Mouse (Mus musculus): ENCODE results near the gene Olfr291. TPM values are rescaled to one million over a fixed set of nuclear protein-coding genes. Genes with fewer than 3 reads are reported as not detected.

The Olfr291 gene
- not detected in 2 replicates for polyA plus RNA-seq (2015; fragmentation: Nextera tagmentation; extraction: Ambion mirVana)

GRCm38 (mm10) chr7:84853253-84853652, at the start of gene Olfr291:
TSS of gene Olfr291 (plus strand) at chr7:84853553.
- no peak within 1 kb of the TSS for H3K27ac ChIP-seq
- no peaks in the 10 kb centered on the region for H3K4me1 ChIP-seq
- 68% methylated on average over 2 of the region's 2 CpGs for WGBS
- no peak within 1 kb of the TSS for H3K4me3 ChIP-seq
- no peaks in the 10 kb centered on the region for H3K27me3 ChIP-seq
- H3K9me3 ChIP-seq, result no peaks in the 10 kb centered on the region
- no peaks in the 10 kb centered on the region for H3K36me3 ChIP-seq
- no peak for ATAC-seq (ENCODE audit: insufficient number of reproducible peaks, low FRiP score, low TSS enrichment, low read depth)
- no peak within 1 kb of the TSS for H3K9ac ChIP-seq
- H3K4me2 ChIP-seq, result no peak within 1 kb of the TSS

GRCm38 (mm10) chr7:84805224-84805623, 48.1 kb upstream of the Olfr291 start:
- Histone ChIP-seq H3K4me2 (no peak overlapping the region), H3K9ac (no peak overlapping the region), H3K36me3 (no peaks in the 10 kb centered on the region), H3K27me3 (peaks cover 9% of the 10 kb centered on the region; the same call in 1 of the 2 replicates), H3K4me1 (no peaks in the 10 kb centered on the region), H3K27ac (no peak overlapping the region), H3K4me3 (no peak overlapping the region), H3K9me3 (no peaks in the 10 kb centered on the region)
- WGBS, result 45% methylated on average over 1 of the region's 1 CpGs
- no peak for ATAC-seq (ENCODE audit: insufficient number of reproducible peaks, low FRiP score, low TSS enrichment, low read depth)

DNA sequence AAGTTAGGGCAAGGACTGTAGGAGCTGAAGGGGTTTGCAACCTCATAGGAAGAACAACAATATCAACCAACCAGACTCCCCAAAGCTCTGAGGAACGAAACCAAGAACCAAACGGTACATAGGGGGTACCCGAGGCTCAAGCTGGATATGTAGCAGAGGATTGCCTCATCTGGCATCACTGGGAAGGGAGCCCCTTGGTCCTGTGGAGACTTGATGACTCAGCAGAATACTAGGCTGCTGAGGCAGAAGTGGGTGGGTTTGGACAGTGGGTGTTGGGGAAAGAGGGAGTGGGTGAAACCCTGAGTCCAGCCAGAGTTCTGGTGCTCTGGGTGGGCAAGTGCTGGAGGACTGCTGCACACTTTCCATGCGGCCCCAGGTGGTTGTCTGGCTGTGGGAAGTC, 47.2 kb upstream of the Olfr291 start:
- H3K27me3 ChIP-seq, result peaks cover 3% of the 10 kb centered on the region; the same call in 1 of the 2 replicates
- H3K9ac ChIP-seq, result no peak overlapping the region
- WGBS, result 87% methylated on average over 4 of the region's 4 CpGs
- H3K4me2 ChIP-seq, result no peak overlapping the region
- H3K4me1 ChIP-seq, result no peaks in the 10 kb centered on the region
- no peak overlapping the region for H3K4me3 ChIP-seq
- no peak overlapping the region for H3K27ac ChIP-seq
- H3K9me3 ChIP-seq, result no peaks in the 10 kb centered on the region
- no peaks in the 10 kb centered on the region for H3K36me3 ChIP-seq
- no peak for ATAC-seq (ENCODE audit: insufficient number of reproducible peaks, low FRiP score, low TSS enrichment, low read depth)

- Histone ChIP-seq H3K9ac (no peak overlapping the region), H3K4me3 (no peak overlapping the region), H3K4me2 (no peak overlapping the region), H3K27me3 (no peaks in the 10 kb centered on the region), H3K36me3 (no peaks in the 10 kb centered on the region), H3K4me1 (no peaks in the 10 kb centered on the region), H3K9me3 (no peaks in the 10 kb centered on the region), H3K27ac (no peak overlapping the region)
- no peak for ATAC-seq (ENCODE audit: insufficient number of reproducible peaks, low FRiP score, low TSS enrichment, low read depth)
- WGBS, result 65% methylated on average over 1 of the region's 1 CpGs
Observed at GRCm38 (mm10) chr7:84884530-84884929, 31.2 kb downstream of the Olfr291 start.

Other genes with a start within 250 kb of the Olfr291 start
- 5.9 and 6.0 TPM in 2 replicates for gene Fah, start 246.8 kb upstream of the Olfr291 start, polyA plus RNA-seq (2015; fragmentation: Nextera tagmentation; extraction: Ambion mirVana)
- gene Zfand6, start 163.6 kb upstream of the Olfr291 start, polyA plus RNA-seq (2015; fragmentation: Nextera tagmentation; extraction: Ambion mirVana), result 153 and 161 TPM in 2 replicates
- gene Vmn2r65, start 110.6 kb downstream of the Olfr291 start, polyA plus RNA-seq (2015; fragmentation: Nextera tagmentation; extraction: Ambion mirVana), result not detected in 2 replicates
- gene Vmn2r66, start 158.7 kb downstream of the Olfr291 start, polyA plus RNA-seq (2015; fragmentation: Nextera tagmentation; extraction: Ambion mirVana), result not detected in 2 replicates